ENCODE assay signal across 20 mouse cellular contexts in genomic region chr9:112228470-112228869, GRCm38 (mm10). TPM values are rescaled to one million over a fixed set of nuclear protein-coding genes. Genes with fewer than 3 reads are reported as not detected.
DNase-seq lines count a peak whose midpoint lies in the region; ATAC-seq and TF ChIP-seq lines count a peak whose summit lies in the region.
"Had no signal": no experiment of that assay in that cellular context is flagged by ENCODE, and none has a peak within 500 bp of the region (broad histone marks: within the 10 kb centered on the region; RNA-seq: fewer than 3 reads in every experiment).

No protein-coding gene starts in this region.

- peak; percentile 41; the same call in 1 of the 2 replicates for TF ChIP-seq CTCF in cerebellum, adult 2 months (IDR thresholded peaks at IDR 0.05; ENCODE audit: borderline replicate concordance, insufficient read depth, low read depth, low read length)

- DNase-seq in cerebellum, adult 2 months, result peak; percentile 44 to 74
- DNase-seq in cerebellum, adult 8-10 months, result no peak
- DNase-seq in heart, adult 11 months, result no peak
- DNase-seq: adrenal gland, postnatal 36 days; gastrocnemius, postnatal 10 days; kidney, postnatal 25 days; liver, embryonic 13.5 days; lung, adult 2 months; lung, postnatal 14 days; midbrain, embryonic 14.5 days; right cerebral cortex, postnatal 14 days; spleen, adult 18-20 months had no signal

- 0 out of 2 replicates have a peak overlapping the region, but pooled peaks have one; percentile 23 for H3K4me2 ChIP-seq in hindbrain, embryonic 13.5 days
- H3K4me2 ChIP-seq in hindbrain, embryonic 12.5 days (replicated peaks), result no peak overlapping the region
- H3K4me2 ChIP-seq in midbrain, embryonic 16.5 days (ENCODE audit: low read length), result peak overlapping the region; percentile 31
- no peak overlapping the region for H3K4me2 ChIP-seq in midbrain, embryonic 13.5 days (replicated peaks)
- peak overlapping the region; percentile 37 for H3K4me2 ChIP-seq in hindbrain, embryonic 16.5 days (ENCODE audit: low read length)
- H3K4me2 ChIP-seq: heart, embryonic 11.5 days; liver, embryonic 13.5 days had no signal

- no peak for ATAC-seq in hindbrain, embryonic 13.5 days (ENCODE audit: low FRiP score)
- ATAC-seq in hindbrain, embryonic 12.5 days (ENCODE audit: low FRiP score), result no peak
- ATAC-seq in midbrain, embryonic 16.5 days, result no peak
- ATAC-seq in midbrain, embryonic 13.5 days, result no peak
- no peak for ATAC-seq in hindbrain, embryonic 16.5 days
- ATAC-seq: CD4-positive, CD25-positive, alpha-beta regulatory T cell, adult 4 months; intestine, postnatal 0 days had no signal

- no peak overlapping the region for H3K4me3 ChIP-seq in cerebellum, adult 2 months (replicated peaks; ENCODE audit: insufficient read depth, low read depth, low read length)
- no peak overlapping the region for H3K4me3 ChIP-seq in hindbrain, embryonic 13.5 days
- no peak overlapping the region for H3K4me3 ChIP-seq in hindbrain, embryonic 12.5 days
- no peak overlapping the region for H3K4me3 ChIP-seq in midbrain, embryonic 16.5 days (ENCODE audit: low read depth, low read length)
- H3K4me3 ChIP-seq in midbrain, embryonic 13.5 days (replicated peaks), result no peak overlapping the region
- H3K4me3 ChIP-seq in hindbrain, embryonic 16.5 days (ENCODE audit: low read length), result peak overlapping the region; percentile 11; the same call in 1 of the 2 replicates
- H3K4me3 ChIP-seq: liver, embryonic 13.5 days had no signal

- H3K36me3 ChIP-seq in hindbrain, embryonic 13.5 days, result no peaks in the 10 kb centered on the region
- H3K36me3 ChIP-seq in hindbrain, embryonic 12.5 days, result no peaks in the 10 kb centered on the region
- H3K36me3 ChIP-seq in midbrain, embryonic 16.5 days (ENCODE audit: control insufficient read depth, insufficient read depth, low read length), result no peaks in the 10 kb centered on the region
- no peaks in the 10 kb centered on the region for H3K36me3 ChIP-seq in midbrain, embryonic 13.5 days
- H3K36me3 ChIP-seq in hindbrain, embryonic 16.5 days (ENCODE audit: control insufficient read depth, insufficient read depth, low read length), result no peaks in the 10 kb centered on the region
- H3K36me3 ChIP-seq: liver, embryonic 13.5 days had no signal

- H3K27ac ChIP-seq in cerebellum, adult 2 months (ENCODE audit: insufficient read depth, low read length), result peak overlapping the region; percentile 23; the same call in 1 of the 2 replicates
- no peak overlapping the region for H3K27ac ChIP-seq in hindbrain, embryonic 13.5 days
- H3K27ac ChIP-seq in hindbrain, embryonic 12.5 days, result no peak overlapping the region
- 0 out of 2 replicates have a peak overlapping the region, but pooled peaks have one; percentile 11 for H3K27ac ChIP-seq in midbrain, embryonic 16.5 days (ENCODE audit: low read length)
- no peak overlapping the region for H3K27ac ChIP-seq in midbrain, embryonic 13.5 days
- H3K27ac ChIP-seq in hindbrain, embryonic 16.5 days (ENCODE audit: low read depth, low read length), result no peak overlapping the region
- H3K27ac ChIP-seq: liver, embryonic 13.5 days had no signal

- 18% methylated on average over 3 of the region's 3 CpGs for WGBS in cerebellum, adult 2 months
- WGBS in hindbrain, embryonic 13.5 days, result 82% methylated on average over 3 of the region's 3 CpGs
- WGBS in hindbrain, embryonic 12.5 days, result 87% methylated on average over 3 of the region's 3 CpGs
- 84% methylated on average over 3 of the region's 3 CpGs for WGBS in midbrain, embryonic 16.5 days
- 82% methylated on average over 3 of the region's 3 CpGs for WGBS in midbrain, embryonic 13.5 days
- WGBS in hindbrain, embryonic 16.5 days, result 71% methylated on average over 3 of the region's 3 CpGs

- no peak for TF ChIP-seq POLR2A in cerebellum, adult 2 months (IDR thresholded peaks at IDR 0.05; ENCODE audit: borderline replicate concordance, insufficient read depth, low read length)

- H3K9me3 ChIP-seq in hindbrain, embryonic 13.5 days, result no peaks in the 10 kb centered on the region
- no peaks in the 10 kb centered on the region for H3K9me3 ChIP-seq in hindbrain, embryonic 12.5 days (replicated peaks)
- H3K9me3 ChIP-seq in midbrain, embryonic 16.5 days (replicated peaks; ENCODE audit: control insufficient read depth, low read length, poor library complexity, severe bottlenecking), result no peaks in the 10 kb centered on the region
- H3K9me3 ChIP-seq in midbrain, embryonic 13.5 days, result no peaks in the 10 kb centered on the region
- H3K9me3 ChIP-seq in hindbrain, embryonic 16.5 days (ENCODE audit: control insufficient read depth, low read length), result no peaks in the 10 kb centered on the region
- H3K9me3 ChIP-seq: liver, embryonic 13.5 days had no signal

- H3K4me1 ChIP-seq in cerebellum, adult 2 months (ENCODE audit: control insufficient read depth, insufficient read depth, low read length), result peaks cover 19% of the 10 kb centered on the region
- H3K4me1 ChIP-seq in hindbrain, embryonic 13.5 days (replicated peaks), result no peaks in the 10 kb centered on the region
- H3K4me1 ChIP-seq in hindbrain, embryonic 12.5 days, result no peaks in the 10 kb centered on the region
- no peaks in the 10 kb centered on the region for H3K4me1 ChIP-seq in midbrain, embryonic 16.5 days (ENCODE audit: control insufficient read depth, insufficient read depth, low read length)
- 0 out of 2 replicates have a peak, but pooled peaks cover 4% of the 10 kb centered on the region for H3K4me1 ChIP-seq in midbrain, embryonic 13.5 days (replicated peaks)
- H3K4me1 ChIP-seq in hindbrain, embryonic 16.5 days (ENCODE audit: control insufficient read depth, insufficient read depth, low read depth, low read length), result no peaks in the 10 kb centered on the region

- H3K9ac ChIP-seq in hindbrain, embryonic 13.5 days, result no peak overlapping the region
- no peak overlapping the region for H3K9ac ChIP-seq in hindbrain, embryonic 12.5 days
- no peak overlapping the region for H3K9ac ChIP-seq in midbrain, embryonic 16.5 days (ENCODE audit: low read depth, low read length)
- H3K9ac ChIP-seq in midbrain, embryonic 13.5 days (replicated peaks), result no peak overlapping the region
- no peak overlapping the region for H3K9ac ChIP-seq in hindbrain, embryonic 16.5 days (ENCODE audit: low read depth, low read length)
- H3K9ac ChIP-seq: liver, embryonic 13.5 days had no signal

- H3K27me3 ChIP-seq in cerebellum, adult 2 months (ENCODE audit: control insufficient read depth, insufficient read depth, low read length), result no peaks in the 10 kb centered on the region
- peaks cover 12% of the 10 kb centered on the region; the same call in 1 of the 2 replicates for H3K27me3 ChIP-seq in hindbrain, embryonic 13.5 days
- H3K27me3 ChIP-seq in hindbrain, embryonic 12.5 days, result peaks cover 14% of the 10 kb centered on the region; the same call in 1 of the 2 replicates
- no peaks in the 10 kb centered on the region for H3K27me3 ChIP-seq in midbrain, embryonic 16.5 days (ENCODE audit: control insufficient read depth, insufficient read depth, low read depth, low read length)
- H3K27me3 ChIP-seq in midbrain, embryonic 13.5 days, result peaks cover 13% of the 10 kb centered on the region
- H3K27me3 ChIP-seq in hindbrain, embryonic 16.5 days (replicated peaks; ENCODE audit: control insufficient read depth, insufficient read depth, low read length), result no peaks in the 10 kb centered on the region

RNA-seq across cellular contexts. Expression of gene Arpp21, which starts 7.3 kb away (rescaled TPM):
- polyA plus RNA-seq in cerebellum, adult 2 months (2012; rRNA removed), result 116 and 124 TPM in 2 replicates
- polyA plus RNA-seq in hindbrain, embryonic 13.5 days (2015; fragmentation: Nextera tagmentation; extraction: Ambion mirVana), result 40.2 and 44.0 TPM in 2 replicates
- polyA plus RNA-seq in hindbrain, embryonic 12.5 days (2016; fragmentation: Nextera tagmentation; extraction: Ambion mirVana), result 9.8 and 19.9 TPM in 2 replicates
- 56.9 and 60.3 TPM in 2 replicates for polyA plus RNA-seq in midbrain, embryonic 16.5 days (2015; fragmentation: Nextera tagmentation; extraction: Ambion mirVana)
- polyA plus RNA-seq in midbrain, embryonic 13.5 days (2015; fragmentation: Nextera tagmentation; extraction: Ambion mirVana), result 29.1 and 29.5 TPM in 2 replicates
- polyA plus RNA-seq in hindbrain, embryonic 16.5 days (2015; fragmentation: Nextera tagmentation; extraction: Ambion mirVana), result 48.2 and 61.8 TPM in 2 replicates

Comparison
In these comparisons a context has a peak if more than half of its experiments do, and no peak if none do; other contexts are left out.
1. DNase-seq: peak in cerebellum, adult 2 months (2 of 2); none in cerebellum, adult 8-10 months (single experiment) and heart, adult 11 months (single experiment).
2. H3K27ac ChIP-seq: peak in cerebellum, adult 2 months (single experiment) and midbrain, embryonic 16.5 days (single experiment); none in hindbrain, embryonic 13.5 days (single experiment), hindbrain, embryonic 12.5 days (single experiment), midbrain, embryonic 13.5 days (single experiment) and hindbrain, embryonic 16.5 days (single experiment).
3. H3K4me2 ChIP-seq: peak in hindbrain, embryonic 13.5 days (single experiment), midbrain, embryonic 16.5 days (single experiment) and hindbrain, embryonic 16.5 days (single experiment); none in hindbrain, embryonic 12.5 days (single experiment) and midbrain, embryonic 13.5 days (single experiment).